Mouse (Mus musculus): ENCODE data around the gene Lrrc74a.

Gene Lrrc74a

GRCm38 (mm10) chr12:86804857-86805256 lies 70.7 kb downstream of the Lrrc74a start:
- no peak for DNase-seq (ENCODE audit: low read depth)

DNA sequence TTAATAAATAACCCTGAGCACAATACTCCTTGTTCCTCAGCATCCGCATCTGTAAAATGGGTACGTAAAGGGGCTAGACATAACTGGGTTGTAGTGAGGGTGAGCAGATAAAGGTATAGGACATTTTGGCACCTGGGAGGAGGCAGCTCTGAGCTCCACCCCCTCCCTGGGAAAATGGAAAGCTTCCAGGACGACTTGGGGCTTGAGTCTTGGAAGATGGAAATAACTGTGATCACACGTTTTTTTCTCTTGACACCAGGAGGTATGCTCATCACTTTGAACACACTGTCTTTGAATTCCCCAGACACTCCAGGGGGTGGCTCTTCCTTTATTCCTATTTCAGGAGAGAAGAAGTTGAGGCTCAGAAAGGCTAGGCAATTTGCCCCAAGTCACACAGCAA lies 71.1 kb downstream of the Lrrc74a start:
- DNase-seq (ENCODE audit: low read depth), result no peak

- DNase-seq (ENCODE audit: low read depth), result peak; percentile 68
Measured at GRCm38 (mm10) chr12:86806031-86806922, 72.1 kb downstream of the Lrrc74a start.

- peak; percentile 66 for DNase-seq (ENCODE audit: low read depth)
Measured at GRCm38 (mm10) chr12:86806923-86807794, 73.0 kb downstream of the Lrrc74a start.

GRCm38 (mm10) chr12:86807795-86808128 lies 73.6 kb downstream of the Lrrc74a start:
- no peak for DNase-seq (ENCODE audit: low read depth)

DNA sequence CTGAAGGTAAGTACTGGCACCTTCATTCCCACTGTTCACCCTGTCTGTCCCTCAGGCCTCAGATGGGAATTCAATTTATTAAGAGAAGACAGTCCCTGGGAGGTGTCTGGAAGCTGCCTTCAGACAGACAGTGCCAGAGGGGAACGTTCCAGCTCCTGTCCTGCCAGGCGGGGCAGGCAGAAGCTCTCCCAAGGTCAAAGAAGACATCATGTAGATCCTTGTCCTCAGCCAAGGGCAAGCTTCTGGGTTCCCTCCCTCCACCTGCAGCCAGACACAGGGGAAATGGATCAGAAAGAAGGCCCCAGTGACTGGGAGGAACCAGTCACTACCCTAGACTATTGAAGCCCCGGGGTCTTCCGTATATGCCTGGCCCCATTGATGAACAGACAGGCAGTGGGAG lies 74.7 kb downstream of the Lrrc74a start:
- no peak for DNase-seq (ENCODE audit: low read depth)

- DNase-seq (ENCODE audit: low read depth), result no peak
Measured at GRCm38 (mm10) chr12:86810040-86810439, 75.9 kb downstream of the Lrrc74a start.

- no peak for DNase-seq (ENCODE audit: low read depth)
Measured at GRCm38 (mm10) chr12:86810725-86811444, 76.7 kb downstream of the Lrrc74a start.

GRCm38 (mm10) chr12:86812782-86813181 lies 78.6 kb downstream of the Lrrc74a start:
- peak; percentile 25 for DNase-seq (ENCODE audit: low read depth)
